Mouse (Mus musculus): ENCODE measurements around the gene Arfip1.

Arfip1 gene

GRCm38 (mm10) chr3:84455733-84456417 is 126.5 kb downstream of the Arfip1 start:
- no peak for DNase-seq (ENCODE audit: low read depth, low spot score)

- DNase-seq (ENCODE audit: low read depth, low spot score): no peak
Measured at GRCm38 (mm10) chr3:84450651-84451050, 131.8 kb downstream of the Arfip1 start.

- DNase-seq (ENCODE audit: low read depth, low spot score): no peak
Measured at GRCm38 (mm10) chr3:84449015-84449414, 133.4 kb downstream of the Arfip1 start.

GRCm38 (mm10) chr3:84447803-84448202 is 134.6 kb downstream of the Arfip1 start:
- DNase-seq (ENCODE audit: low read depth, low spot score): no peak

Measured in WW6 (cell line).